Mouse (Mus musculus): ENCODE results near the gene Unc45a.

Unc45a gene

DNA sequence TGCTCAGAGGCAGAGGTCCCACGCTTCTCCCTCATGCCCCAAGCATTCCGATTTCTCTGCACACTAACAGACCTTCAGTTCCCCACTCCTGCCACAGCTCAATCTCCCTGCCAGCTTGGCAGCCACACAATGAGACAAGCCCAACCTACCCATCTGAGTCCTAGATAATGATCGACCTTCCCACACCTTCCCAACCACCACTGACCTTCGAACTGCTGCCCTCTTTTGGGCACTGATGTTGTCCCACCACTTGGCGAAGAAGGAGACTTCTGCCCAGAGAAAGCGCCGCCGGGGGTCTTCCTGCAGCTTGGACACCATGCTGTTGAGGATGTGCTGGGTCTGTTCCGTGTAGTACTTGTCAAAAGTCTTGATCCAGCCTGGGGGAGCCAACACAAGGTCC lies 27.2 kb upstream of the Unc45a start:
- DNase-seq (ENCODE audit: low read depth in 2 of 2, low spot score in 2 of 2): no peak

GRCm38 (mm10) chr7:80367232-80367631 lies 26.4 kb upstream of the Unc45a start:
- DNase-seq (ENCODE audit: low read depth in 2 of 2, low spot score in 2 of 2): no peak

- no peak for DNase-seq (ENCODE audit: low read depth in 2 of 2, low spot score in 2 of 2)
Measured at GRCm38 (mm10) chr7:80365759-80366158, 25.0 kb upstream of the Unc45a start.

DNA sequence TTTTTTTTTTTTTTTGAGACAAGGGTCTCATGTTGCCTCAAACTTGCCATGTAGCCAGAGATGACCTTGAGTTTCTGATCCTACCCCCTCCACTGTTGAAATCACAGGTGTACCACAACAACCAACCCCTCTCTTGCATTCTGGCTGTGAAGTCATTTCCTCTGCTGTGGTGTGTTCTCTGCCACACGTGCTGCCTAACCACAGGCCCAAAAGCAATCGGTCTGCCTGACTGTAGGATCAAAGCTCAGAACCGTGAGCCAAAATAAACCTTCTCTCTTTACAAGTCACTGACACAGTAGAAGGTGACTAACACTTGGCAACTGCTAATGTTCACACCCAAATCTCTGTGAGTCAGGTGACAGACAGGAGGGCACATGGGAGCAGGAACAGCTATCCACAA lies 19.6 kb upstream of the Unc45a start:
- DNase-seq (ENCODE audit: low read depth in 2 of 2, low spot score in 2 of 2): no peak

GRCm38 (mm10) chr7:80358039-80358438 lies 17.2 kb upstream of the Unc45a start:
- DNase-seq (ENCODE audit: low read depth in 2 of 2, low spot score in 2 of 2): no peak

DNA sequence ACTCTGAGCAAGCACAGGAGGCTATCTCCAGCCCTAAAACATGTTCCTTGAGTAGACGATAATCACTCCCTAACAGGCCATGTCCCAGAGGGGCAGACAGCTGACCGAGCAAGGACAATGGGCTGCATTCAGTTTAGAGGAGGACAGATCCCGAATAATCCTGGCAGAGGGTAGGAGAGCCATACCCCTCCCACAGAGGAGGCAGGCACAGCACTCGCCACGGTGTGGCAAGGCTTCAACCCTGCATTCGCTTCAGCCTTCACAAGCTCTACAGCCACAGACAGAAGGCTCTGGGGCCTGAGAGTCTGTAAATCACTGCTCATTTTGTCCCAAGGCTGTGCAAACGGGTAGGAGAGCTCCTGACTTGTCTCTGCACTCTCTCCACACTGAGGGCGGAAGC lies 16.4 kb upstream of the Unc45a start:
- no peak for DNase-seq (ENCODE audit: low read depth in 2 of 2, low spot score in 2 of 2)

- DNase-seq (ENCODE audit: low read depth in 2 of 2, low spot score in 2 of 2): no peak
Measured at GRCm38 (mm10) chr7:80356351-80356750, 15.5 kb upstream of the Unc45a start.

GRCm38 (mm10) chr7:80352920-80353319 lies 12.1 kb upstream of the Unc45a start:
- no peak for DNase-seq (ENCODE audit: low read depth in 2 of 2, low spot score in 2 of 2)

GRCm38 (mm10) chr7:80350808-80351207 lies 10.0 kb upstream of the Unc45a start:
- DNase-seq (ENCODE audit: low read depth in 2 of 2, low spot score in 2 of 2): no peak

- no peak for DNase-seq (ENCODE audit: low read depth in 2 of 2, low spot score in 2 of 2)
Measured at GRCm38 (mm10) chr7:80347670-80348586, 7.1 kb upstream of the Unc45a start.

DNA sequence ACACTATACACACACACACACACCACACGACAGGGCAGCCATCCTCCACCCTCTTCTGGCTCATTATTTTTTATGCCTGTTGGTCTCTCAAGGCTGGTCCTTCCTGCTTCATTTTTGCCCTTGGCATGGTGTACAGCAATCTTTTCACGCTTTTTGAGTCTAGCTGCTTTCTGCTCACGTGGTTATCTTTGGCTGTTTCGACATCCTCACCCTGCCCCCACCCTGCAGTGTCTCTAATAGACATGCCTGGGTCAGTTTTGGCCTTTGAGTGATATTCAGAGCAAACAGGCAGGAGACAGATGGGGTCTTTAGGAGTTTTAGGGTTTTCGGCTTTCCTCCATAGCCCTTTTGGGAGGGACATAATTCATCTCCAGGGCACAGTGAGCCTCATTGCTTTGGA lies 6.0 kb upstream of the Unc45a start:
- DNase-seq (ENCODE audit: low read depth in 2 of 2, low spot score in 2 of 2): no peak

DNA sequence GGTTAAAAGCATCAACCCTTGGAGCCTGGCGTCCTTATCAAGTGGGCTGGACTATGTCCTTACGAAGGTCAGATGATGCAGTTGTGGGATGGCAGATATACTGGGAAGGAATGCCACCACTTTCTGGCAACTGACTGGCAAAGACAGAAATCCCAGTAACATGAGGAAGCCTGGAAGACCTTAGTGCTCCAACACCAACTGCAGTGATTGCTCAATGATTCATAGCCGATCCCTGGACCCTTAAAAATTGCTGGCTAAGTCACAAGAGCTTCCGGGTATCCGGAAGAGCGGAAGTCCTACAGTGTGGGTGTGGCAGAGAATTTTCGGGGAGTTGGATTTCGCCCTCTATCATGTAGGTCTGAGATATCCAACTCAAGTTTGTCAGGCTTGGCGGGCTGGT lies 5.4 kb upstream of the Unc45a start:
- no peak for DNase-seq (ENCODE audit: low read depth in 2 of 2, low spot score in 2 of 2)

- no peak for DNase-seq (ENCODE audit: low read depth in 2 of 2, low spot score in 2 of 2)
Measured at GRCm38 (mm10) chr7:80343270-80344018, 2.6 kb upstream of the Unc45a start.

GRCm38 (mm10) chr7:80342858-80343257 lies 2.1 kb upstream of the Unc45a start, which contains the start of gene Hddc3:
TSS of gene Hddc3 (plus strand) at chr7:80343104.
- peak; percentile 89 to 95 for DNase-seq (ENCODE audit: low read depth in 2 of 2, low spot score in 2 of 2)

- DNase-seq (ENCODE audit: low read depth in 2 of 2, low spot score in 2 of 2): no peak
Measured at GRCm38 (mm10) chr7:80341793-80342192, 988 bp upstream of the Unc45a start.

DNA sequence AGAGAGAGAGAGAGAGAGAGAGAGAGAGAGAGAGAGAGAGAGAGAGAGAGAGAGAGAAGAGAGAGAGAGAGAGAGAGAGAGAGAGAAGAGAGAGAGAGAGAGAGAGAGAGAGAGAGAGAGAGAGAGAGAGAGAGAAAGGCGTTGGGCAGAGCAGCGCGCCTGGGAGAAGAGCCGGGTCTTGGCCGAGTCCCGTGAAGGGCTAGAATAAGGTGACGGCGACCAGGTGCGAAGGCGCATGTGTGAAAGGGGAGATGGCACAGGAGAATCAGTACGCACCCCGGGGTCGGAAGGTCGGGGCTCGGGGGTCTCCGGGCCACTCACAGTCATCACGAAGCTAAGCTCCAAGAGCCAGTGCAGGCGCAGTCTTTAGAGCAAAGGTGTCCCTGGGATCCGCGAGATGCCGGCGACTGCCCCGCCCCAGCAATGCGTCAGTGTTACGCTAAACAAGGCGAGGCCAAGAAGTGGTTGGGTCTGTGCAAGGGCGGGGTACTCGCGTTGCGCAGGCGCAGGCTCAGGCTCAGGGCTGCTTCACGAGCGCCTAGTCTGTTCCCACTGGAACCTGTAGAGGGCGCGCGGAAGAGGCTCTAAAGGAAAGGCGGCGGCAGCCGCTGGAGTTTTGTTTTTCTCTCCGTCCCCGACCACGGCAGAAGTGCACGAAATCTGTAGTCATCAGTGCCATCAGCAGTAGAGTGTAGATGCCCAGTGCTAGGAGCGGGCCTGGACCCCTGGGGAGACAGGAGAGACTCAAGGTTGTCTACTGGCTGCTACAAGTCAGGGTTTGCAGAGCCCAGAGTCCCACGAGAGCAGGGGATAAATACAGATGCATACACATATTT lies 794 bp downstream of the Unc45a start:
- DNase-seq (ENCODE audit: low read depth in 2 of 2, low spot score in 2 of 2): peak; percentile 96 to 97

GRCm38 (mm10) chr7:80339371-80339770 lies 1.4 kb downstream of the Unc45a start:
- DNase-seq (ENCODE audit: low read depth in 2 of 2, low spot score in 2 of 2): peak in 1 of 2 experiments; percentile 12

- no peak for DNase-seq (ENCODE audit: low read depth in 2 of 2, low spot score in 2 of 2)
Measured at GRCm38 (mm10) chr7:80336932-80337331, 3.9 kb downstream of the Unc45a start.

- DNase-seq (ENCODE audit: low read depth in 2 of 2, low spot score in 2 of 2): no peak
Measured at GRCm38 (mm10) chr7:80334848-80335247, 6.0 kb downstream of the Unc45a start.

- no peak for DNase-seq (ENCODE audit: low read depth in 2 of 2, low spot score in 2 of 2)
Measured at GRCm38 (mm10) chr7:80331433-80331832, 9.4 kb downstream of the Unc45a start.

- no peak for DNase-seq (ENCODE audit: low read depth in 2 of 2, low spot score in 2 of 2)
Measured at GRCm38 (mm10) chr7:80330278-80330677, 10.5 kb downstream of the Unc45a start.

All from CD8-positive naive resting alpha-beta T cell, adult 2 months (primary cell).